Comparison of ENCODE assay signal across 10 mouse cellular contexts in the genomic region with DNA sequence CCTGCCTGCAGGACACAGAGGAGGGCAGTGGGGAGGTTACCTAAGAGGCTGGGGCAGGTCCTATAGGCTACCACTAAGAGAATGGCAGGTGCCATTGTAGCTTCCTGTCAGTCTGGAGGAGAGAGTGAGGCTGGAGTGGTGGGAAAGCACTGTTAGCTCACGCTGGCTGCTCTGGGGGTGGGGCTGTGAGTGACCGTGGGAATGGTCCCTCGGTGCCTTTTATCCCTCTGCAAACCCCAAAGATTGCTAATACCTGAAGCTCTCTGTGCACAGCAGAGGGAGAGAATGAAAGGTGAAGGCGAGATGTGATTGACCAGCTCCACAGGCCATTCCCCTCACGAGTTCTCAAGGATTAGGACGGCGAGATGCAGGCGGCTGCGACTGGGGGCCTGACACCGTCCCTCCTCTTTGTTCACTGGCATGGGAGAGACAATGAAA.
DNase-seq lines count a peak whose midpoint lies in the region; ATAC-seq lines count a peak whose summit lies in the region.
"Had no signal": no experiment of that assay in that cellular context is flagged by ENCODE, and none has a peak within 500 bp of the region (broad histone marks: within the 10 kb centered on the region; RNA-seq: fewer than 3 reads in every experiment).

No protein-coding gene starts in this region.

- WGBS in heart, embryonic 12.5 days: 23% methylated on average over 10 of the region's 10 CpGs
- WGBS in embryonic facial prominence, embryonic 11.5 days: 17% methylated on average over 10 of the region's 10 CpGs
- 37% methylated on average over 10 of the region's 10 CpGs for WGBS in intestine, embryonic 16.5 days

- peak overlapping the region; percentile 36 for H3K4me2 ChIP-seq in heart, embryonic 12.5 days
- no peak overlapping the region for H3K4me2 ChIP-seq in embryonic facial prominence, embryonic 11.5 days (ENCODE audit: low read depth, low read length)
- no peak overlapping the region for H3K4me2 ChIP-seq in intestine, embryonic 16.5 days (ENCODE audit: low read depth, low read length)

- no peak overlapping the region for H3K4me3 ChIP-seq in heart, embryonic 12.5 days
- H3K4me3 ChIP-seq in embryonic facial prominence, embryonic 11.5 days (ENCODE audit: low read depth, low read length): no peak overlapping the region
- H3K4me3 ChIP-seq in intestine, embryonic 16.5 days (ENCODE audit: low read length): no peak overlapping the region
- H3K4me3 ChIP-seq: megakaryocyte, embryonic 14.5 days had no signal

- no peak overlapping the region for H3K27ac ChIP-seq in heart, embryonic 12.5 days (ENCODE audit: poor library complexity, severe bottlenecking)
- H3K27ac ChIP-seq in embryonic facial prominence, embryonic 11.5 days (replicated peaks; ENCODE audit: low read depth, low read length): no peak overlapping the region
- H3K27ac ChIP-seq in intestine, embryonic 16.5 days (ENCODE audit: low read length): peak overlapping the region; percentile 11; the same call in 1 of the 2 replicates

- ATAC-seq in heart, embryonic 12.5 days (ENCODE audit: insufficient number of reproducible peaks, low FRiP score): 0 out of 2 replicates have a peak, but pooled peaks have one; percentile 48
- peak; percentile 63; the same call in 1 of the 2 replicates for ATAC-seq in embryonic facial prominence, embryonic 11.5 days (replicated peaks; ENCODE audit: insufficient number of reproducible peaks, low FRiP score, low TSS enrichment, low read depth)
- no peak for ATAC-seq in intestine, embryonic 16.5 days
- no peak for ATAC-seq in erythroid progenitor cell, adult 5-6 weeks (replicated peaks; ENCODE audit: low FRiP score, poor library complexity, severe bottlenecking)

- no peaks in the 10 kb centered on the region for H3K36me3 ChIP-seq in heart, embryonic 12.5 days
- no peaks in the 10 kb centered on the region for H3K36me3 ChIP-seq in embryonic facial prominence, embryonic 11.5 days (replicated peaks; ENCODE audit: control insufficient read depth, insufficient read depth, low read depth, low read length)
- no peaks in the 10 kb centered on the region for H3K36me3 ChIP-seq in intestine, embryonic 16.5 days (ENCODE audit: control insufficient read depth, insufficient read depth, low read length)

- peaks cover 13% of the 10 kb centered on the region for H3K4me1 ChIP-seq in heart, embryonic 12.5 days (replicated peaks)
- peaks cover 9% of the 10 kb centered on the region for H3K4me1 ChIP-seq in embryonic facial prominence, embryonic 11.5 days (ENCODE audit: control insufficient read depth, insufficient read depth, low read length)
- H3K4me1 ChIP-seq in intestine, embryonic 16.5 days (ENCODE audit: control insufficient read depth, insufficient read depth, low read length): peaks cover 29% of the 10 kb centered on the region

- no peak for DNase-seq in heart, adult 18-20 months
- DNase-seq in CD4-positive helper T cell, adult 2 months (ENCODE audit: low read depth, low spot score): peak; percentile 22
- DNase-seq in embryonic facial prominence, embryonic 11.5 days (ENCODE audit: low spot score): peak; percentile 48
- DNase-seq in right cerebral cortex, adult 2 months (ENCODE audit: low spot score in 2 of 2): no peak
- DNase-seq in kidney, adult 11 months: no peak
- DNase-seq: adrenal gland, adult 8-10 months had no signal

- H3K9ac ChIP-seq in heart, embryonic 12.5 days: peak overlapping the region; percentile 7; the same call in 1 of the 2 replicates
- H3K9ac ChIP-seq in embryonic facial prominence, embryonic 11.5 days (replicated peaks; ENCODE audit: low read length): peak overlapping the region; percentile 14; the same call in 1 of the 2 replicates
- 0 out of 2 replicates have a peak overlapping the region, but pooled peaks have one; percentile 12 for H3K9ac ChIP-seq in intestine, embryonic 16.5 days (ENCODE audit: low read depth, low read length)

- H3K9me3 ChIP-seq in heart, embryonic 12.5 days (replicated peaks): no peaks in the 10 kb centered on the region
- H3K9me3 ChIP-seq in embryonic facial prominence, embryonic 11.5 days (replicated peaks; ENCODE audit: control insufficient read depth, low read length): no peaks in the 10 kb centered on the region
- H3K9me3 ChIP-seq in intestine, embryonic 16.5 days (ENCODE audit: control insufficient read depth, low read length): no peaks in the 10 kb centered on the region
- H3K9me3 ChIP-seq: megakaryocyte, embryonic 14.5 days had no signal

- no peaks in the 10 kb centered on the region for H3K27me3 ChIP-seq in heart, embryonic 12.5 days (replicated peaks)
- H3K27me3 ChIP-seq in embryonic facial prominence, embryonic 11.5 days (ENCODE audit: control insufficient read depth, insufficient read depth, low read length): no peaks in the 10 kb centered on the region
- H3K27me3 ChIP-seq in intestine, embryonic 16.5 days (replicated peaks; ENCODE audit: control insufficient read depth, insufficient read depth, low read length): no peaks in the 10 kb centered on the region

Comparison
In these comparisons a context has a peak if more than half of its experiments do, and no peak if none do; other contexts are left out.
1. ATAC-seq: peak in heart, embryonic 12.5 days (single experiment) and embryonic facial prominence, embryonic 11.5 days (single experiment); none in intestine, embryonic 16.5 days (single experiment) and erythroid progenitor cell, adult 5-6 weeks (single experiment).
2. DNase-seq: peak in CD4-positive helper T cell, adult 2 months (single experiment) and embryonic facial prominence, embryonic 11.5 days (single experiment); none in heart, adult 18-20 months (0 of 2), right cerebral cortex, adult 2 months (0 of 2) and kidney, adult 11 months (single experiment).
3. Peak in every context shown above with its lines, with median percentiles within 50 percentile points of each other: H3K9ac ChIP-seq.